Mouse (Mus musculus): ENCODE results near the gene Nrxn3. TPM values are rescaled to one million over a fixed set of nuclear protein-coding genes. Genes with fewer than 3 reads are reported as not detected.

Gene Nrxn3
- polyA plus RNA-seq, 1 experiment from 2014 or later, result 1.0 TPM

DNA sequence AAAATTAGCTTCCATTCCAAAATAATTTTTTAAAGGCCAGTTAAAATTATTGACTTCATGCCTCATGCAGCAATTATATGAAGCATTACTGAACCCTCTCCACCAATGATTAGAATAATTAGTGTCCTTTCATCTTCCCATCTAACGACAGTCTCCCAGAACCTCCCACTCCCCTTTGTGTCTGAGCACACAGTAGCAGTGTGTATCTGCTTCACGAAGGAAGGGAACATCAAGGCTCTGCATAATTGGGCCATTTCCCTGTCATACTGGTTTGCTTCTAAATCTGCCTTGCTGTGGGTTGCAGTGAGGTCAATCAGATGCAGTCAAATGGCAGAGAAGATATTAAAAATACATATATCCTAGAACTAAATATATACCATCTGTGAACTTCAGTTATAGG is 1291.3 kb downstream of the Nrxn3 start:
- Histone ChIP-seq H3K27me3 (no peaks in the 10 kb centered on the region), H3K9me3 (no peaks in the 10 kb centered on the region), H3K36me3 (no peaks in the 10 kb centered on the region), H3K9ac (no peak overlapping the region), H3K4me3 (no peak overlapping the region), H3K4me1 (no peaks in the 10 kb centered on the region), H3K27ac (no peak overlapping the region), H3K4me2 (replicated peaks) (no peak overlapping the region)
- ATAC-seq (ENCODE audit: low FRiP score, low read depth), result no peak
- 35% methylated on average over 2 of the region's 2 CpGs for WGBS

DNA sequence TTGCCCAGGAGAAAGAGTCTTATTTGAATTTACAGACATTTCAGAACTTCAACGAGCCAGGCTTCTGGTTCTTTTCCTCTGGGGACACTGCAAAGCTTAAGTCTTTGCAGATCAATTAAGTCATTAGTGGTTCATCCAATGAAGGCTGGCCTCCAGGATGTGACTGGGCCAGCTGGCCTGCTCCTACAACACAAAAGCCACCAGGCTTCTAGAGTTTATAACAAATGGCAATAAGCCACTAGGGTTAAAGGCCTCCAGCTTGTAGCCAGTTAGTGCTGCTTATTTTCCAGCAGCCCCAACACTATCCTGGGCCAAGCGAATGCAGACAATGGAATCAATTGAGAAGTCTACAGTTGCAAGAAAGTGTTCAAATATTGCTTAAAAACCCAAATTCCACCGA is 1304.3 kb downstream of the Nrxn3 start:
- H3K27me3 ChIP-seq, result no peaks in the 10 kb centered on the region
- H3K9ac ChIP-seq, result no peak overlapping the region
- no peak overlapping the region for H3K27ac ChIP-seq
- no peaks in the 10 kb centered on the region for H3K36me3 ChIP-seq
- 45% methylated on average over 3 of the region's 3 CpGs for WGBS
- ATAC-seq (ENCODE audit: low FRiP score, low read depth), result no peak
- no peak overlapping the region for H3K4me2 ChIP-seq (replicated peaks)
- H3K4me1 ChIP-seq, result no peaks in the 10 kb centered on the region
- H3K4me3 ChIP-seq, result no peak overlapping the region
- H3K9me3 ChIP-seq, result no peaks in the 10 kb centered on the region

DNA sequence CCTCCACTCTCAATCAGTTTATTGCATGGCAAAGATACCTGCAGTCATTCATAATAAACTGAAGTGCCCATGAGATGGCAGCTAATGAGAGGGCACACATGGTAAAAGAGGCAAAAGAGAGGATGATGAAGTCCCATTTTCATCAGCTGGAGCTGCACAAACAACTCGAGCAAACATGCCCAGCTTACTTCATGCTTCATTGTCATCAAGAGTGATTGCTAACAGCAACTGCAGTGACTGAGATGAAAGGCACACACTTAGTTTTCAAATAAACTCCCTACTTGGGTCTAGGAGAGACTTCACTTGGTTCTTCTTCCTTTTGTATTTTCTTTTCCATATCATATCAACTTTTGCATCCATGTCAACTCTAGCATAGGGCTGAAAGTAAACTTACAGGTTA is 1318.4 kb downstream of the Nrxn3 start:
- H3K9me3 ChIP-seq, result no peaks in the 10 kb centered on the region
- H3K27ac ChIP-seq, result no peak overlapping the region
- no peaks in the 10 kb centered on the region for H3K36me3 ChIP-seq
- H3K4me1 ChIP-seq, result no peaks in the 10 kb centered on the region
- ATAC-seq (ENCODE audit: low FRiP score, low read depth), result no peak
- H3K4me3 ChIP-seq, result no peak overlapping the region
- 48% methylated on average over 1 of the region's 1 CpGs for WGBS
- H3K4me2 ChIP-seq (replicated peaks), result no peak overlapping the region
- H3K27me3 ChIP-seq, result no peaks in the 10 kb centered on the region
- H3K9ac ChIP-seq, result no peak overlapping the region

DNA sequence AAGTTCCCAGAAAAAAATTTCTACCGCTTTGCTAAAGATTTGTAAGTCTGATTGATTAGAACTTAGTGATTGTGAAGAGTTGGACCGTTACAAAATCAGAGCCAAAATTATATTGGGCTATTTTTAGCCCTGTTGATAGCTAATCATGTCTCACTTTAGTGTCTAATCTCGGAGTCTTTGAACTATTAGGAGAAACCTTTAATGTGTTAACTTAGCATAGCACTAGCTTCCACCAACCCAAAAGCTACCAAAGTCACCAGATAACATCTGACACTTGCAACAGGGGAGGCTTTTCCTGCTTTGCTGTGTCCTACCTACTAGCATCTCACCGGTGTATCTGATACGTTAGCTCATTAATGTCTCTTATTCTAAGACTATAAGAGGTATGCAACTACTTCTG is 1333.6 kb downstream of the Nrxn3 start:
- no peak overlapping the region for H3K9ac ChIP-seq
- no peak overlapping the region for H3K27ac ChIP-seq
- H3K9me3 ChIP-seq, result no peaks in the 10 kb centered on the region
- no peak overlapping the region for H3K4me3 ChIP-seq
- H3K4me1 ChIP-seq, result no peaks in the 10 kb centered on the region; the same call in 1 of the 2 replicates
- H3K4me2 ChIP-seq (replicated peaks), result no peak overlapping the region
- H3K36me3 ChIP-seq, result no peaks in the 10 kb centered on the region
- no peak for ATAC-seq (ENCODE audit: low FRiP score, low read depth)
- no peaks in the 10 kb centered on the region for H3K27me3 ChIP-seq
- 82% methylated on average over 5 of the region's 5 CpGs for WGBS

DNA sequence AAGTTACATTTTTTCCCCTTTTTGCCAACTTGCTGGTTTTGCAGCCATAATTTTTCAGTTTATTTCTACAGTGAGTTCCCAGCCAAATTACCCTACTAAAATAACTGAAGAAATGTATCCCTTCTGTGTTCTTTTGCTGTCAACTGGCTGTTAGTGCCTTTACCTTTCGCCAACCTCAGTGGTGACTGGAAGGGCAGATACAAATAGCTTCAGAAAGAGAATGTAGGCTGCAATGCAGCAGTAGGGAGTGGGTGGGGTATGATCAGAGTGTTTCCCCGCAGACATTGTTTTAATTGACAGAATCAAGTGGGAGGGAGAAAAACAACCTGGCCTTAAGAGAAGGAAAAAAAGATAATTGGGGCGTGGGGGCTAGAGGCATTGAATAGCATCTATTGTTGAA is 1337.1 kb downstream of the Nrxn3 start:
- Histone ChIP-seq H3K27me3 (no peaks in the 10 kb centered on the region), H3K4me1 (peaks cover 3% of the 10 kb centered on the region), H3K4me3 (no peak overlapping the region), H3K9me3 (no peaks in the 10 kb centered on the region), H3K36me3 (no peaks in the 10 kb centered on the region), H3K4me2 (replicated peaks) (no peak overlapping the region), H3K9ac (no peak overlapping the region), H3K27ac (no peak overlapping the region)
- ATAC-seq (ENCODE audit: low FRiP score, low read depth), result no peak
- 85% methylated on average over 3 of the region's 3 CpGs for WGBS

DNA sequence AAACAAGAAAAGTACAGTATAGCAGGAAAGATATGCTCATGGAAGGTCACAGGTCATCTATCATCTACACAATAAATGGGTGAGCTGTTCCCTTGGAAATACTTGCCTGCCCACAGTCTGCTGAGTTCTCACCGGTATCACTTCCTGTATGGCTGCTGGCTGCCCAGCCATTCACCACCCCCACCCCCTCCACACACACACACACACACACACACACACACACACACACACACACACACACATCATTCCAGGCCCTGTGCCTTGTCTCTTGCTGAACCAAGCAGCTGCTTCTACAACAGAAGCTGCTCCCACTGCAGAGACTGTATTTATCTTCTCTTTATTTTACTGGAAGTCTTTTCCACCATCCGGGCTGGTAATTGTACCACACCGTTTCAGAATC is 1338.6 kb downstream of the Nrxn3 start:
- peak; percentile 59 for ATAC-seq (ENCODE audit: low FRiP score, low read depth)
- no peak overlapping the region for H3K9ac ChIP-seq
- H3K9me3 ChIP-seq, result no peaks in the 10 kb centered on the region
- no peaks in the 10 kb centered on the region for H3K27me3 ChIP-seq
- no peak overlapping the region for H3K4me2 ChIP-seq (replicated peaks)
- no peak overlapping the region for H3K27ac ChIP-seq
- no peaks in the 10 kb centered on the region for H3K36me3 ChIP-seq
- peaks cover 3% of the 10 kb centered on the region for H3K4me1 ChIP-seq
- H3K4me3 ChIP-seq, result no peak overlapping the region
- WGBS, result 22% methylated on average over 3 of the region's 3 CpGs

DNA sequence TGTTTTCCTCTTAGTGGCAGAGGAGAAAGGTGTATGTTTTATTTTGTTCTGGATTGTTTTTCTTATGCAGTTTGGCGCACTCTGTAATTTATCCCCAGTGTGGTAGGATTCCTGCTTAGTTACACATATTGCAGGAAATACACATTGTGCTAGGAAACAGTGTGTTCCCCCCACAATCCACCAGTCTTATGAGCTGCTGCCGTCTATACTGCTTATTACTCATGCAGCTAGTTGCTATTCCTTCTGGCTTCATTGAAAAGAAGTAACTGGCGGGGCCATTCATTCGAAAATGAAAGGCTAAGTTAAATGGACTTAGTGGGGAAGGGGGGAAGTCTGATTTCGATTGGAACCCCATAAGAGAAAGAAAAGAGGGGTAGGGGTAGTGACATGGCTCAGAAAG is 1339.5 kb downstream of the Nrxn3 start:
- 69% methylated on average over 5 of the region's 5 CpGs for WGBS
- H3K9ac ChIP-seq, result no peak overlapping the region
- H3K27me3 ChIP-seq, result no peaks in the 10 kb centered on the region
- no peak for ATAC-seq (ENCODE audit: low FRiP score, low read depth)
- H3K9me3 ChIP-seq, result no peaks in the 10 kb centered on the region
- H3K4me1 ChIP-seq, result peaks cover 3% of the 10 kb centered on the region
- H3K36me3 ChIP-seq, result no peaks in the 10 kb centered on the region
- H3K4me3 ChIP-seq, result no peak overlapping the region
- H3K4me2 ChIP-seq (replicated peaks), result no peak overlapping the region
- no peak overlapping the region for H3K27ac ChIP-seq

DNA sequence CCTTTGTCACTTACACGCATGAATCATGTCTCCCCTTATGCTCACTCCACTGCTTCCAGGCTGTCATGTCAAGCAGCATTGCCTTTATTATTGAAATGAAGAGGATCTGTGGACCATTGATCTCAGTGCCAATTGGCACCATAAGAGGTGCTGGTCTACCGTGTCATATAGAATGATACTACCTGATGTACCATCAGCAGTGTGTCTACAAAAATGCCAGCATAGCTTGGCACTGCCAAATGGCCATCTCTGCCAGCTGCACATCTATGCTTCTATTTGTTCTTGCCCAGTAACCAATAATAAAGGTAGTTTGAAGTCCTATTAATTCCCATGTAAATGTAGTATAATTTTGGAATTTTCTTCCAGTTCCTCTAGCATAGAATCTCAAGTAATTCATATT is 1340.8 kb downstream of the Nrxn3 start:
- Histone ChIP-seq H3K4me2 (replicated peaks) (no peak overlapping the region), H3K27ac (no peak overlapping the region), H3K36me3 (no peaks in the 10 kb centered on the region), H3K9ac (no peak overlapping the region), H3K27me3 (no peaks in the 10 kb centered on the region), H3K9me3 (no peaks in the 10 kb centered on the region), H3K4me1 (peaks cover 3% of the 10 kb centered on the region), H3K4me3 (no peak overlapping the region)
- no peak for ATAC-seq (ENCODE audit: low FRiP score, low read depth)
- 89% methylated on average over 2 of the region's 2 CpGs for WGBS

DNA sequence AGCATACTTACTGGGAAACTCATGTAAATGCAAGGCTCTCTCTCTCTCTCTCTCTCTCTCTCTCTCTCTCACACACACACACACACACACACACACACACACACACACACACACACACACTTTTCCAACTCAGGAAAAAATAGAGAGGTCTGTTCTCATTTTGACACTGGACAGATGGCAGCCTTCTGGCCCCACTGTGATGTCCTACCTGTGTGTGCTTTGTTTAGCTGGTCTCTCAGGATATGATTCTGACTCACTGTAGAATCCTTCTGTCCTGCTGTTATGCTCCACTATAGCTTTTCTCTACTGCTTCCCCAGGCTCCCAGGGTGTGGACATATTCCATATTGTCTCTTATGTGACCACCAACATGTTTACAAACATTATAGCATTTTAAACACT is 1363.2 kb downstream of the Nrxn3 start:
- Histone ChIP-seq H3K4me2 (replicated peaks) (no peak overlapping the region), H3K9me3 (no peaks in the 10 kb centered on the region), H3K27me3 (no peaks in the 10 kb centered on the region), H3K4me1 (no peaks in the 10 kb centered on the region), H3K9ac (no peak overlapping the region), H3K27ac (no peak overlapping the region), H3K4me3 (no peak overlapping the region), H3K36me3 (no peaks in the 10 kb centered on the region)
- ATAC-seq (ENCODE audit: low FRiP score, low read depth), result no peak

DNA sequence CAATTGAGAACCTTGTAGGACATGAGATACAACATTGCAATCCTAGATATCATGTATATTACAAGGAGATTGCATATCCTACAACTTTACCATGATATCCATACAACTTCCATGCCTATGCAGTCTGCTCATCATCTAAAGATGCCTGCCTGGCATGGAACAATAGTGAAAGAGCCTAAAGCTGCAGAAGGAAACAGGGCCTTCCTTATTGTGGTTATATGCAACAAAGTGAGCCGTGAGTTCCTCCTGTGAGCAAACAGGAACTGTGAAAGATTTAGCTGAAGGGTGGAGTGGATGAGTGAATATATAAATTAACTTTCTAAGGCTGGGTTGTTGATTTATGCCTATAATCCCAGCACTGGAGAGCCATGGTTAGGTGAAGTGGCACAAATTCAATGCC is 1373.1 kb downstream of the Nrxn3 start:
- H3K4me1 ChIP-seq, result no peaks in the 10 kb centered on the region
- WGBS, result 81% methylated on average over 1 of the region's 1 CpGs
- H3K4me3 ChIP-seq, result no peak overlapping the region
- H3K27ac ChIP-seq, result no peak overlapping the region
- H3K9me3 ChIP-seq, result no peaks in the 10 kb centered on the region
- H3K27me3 ChIP-seq, result no peaks in the 10 kb centered on the region
- H3K9ac ChIP-seq, result no peak overlapping the region
- ATAC-seq (ENCODE audit: low FRiP score, low read depth), result no peak
- H3K4me2 ChIP-seq (replicated peaks), result no peak overlapping the region
- H3K36me3 ChIP-seq, result no peaks in the 10 kb centered on the region

DNA sequence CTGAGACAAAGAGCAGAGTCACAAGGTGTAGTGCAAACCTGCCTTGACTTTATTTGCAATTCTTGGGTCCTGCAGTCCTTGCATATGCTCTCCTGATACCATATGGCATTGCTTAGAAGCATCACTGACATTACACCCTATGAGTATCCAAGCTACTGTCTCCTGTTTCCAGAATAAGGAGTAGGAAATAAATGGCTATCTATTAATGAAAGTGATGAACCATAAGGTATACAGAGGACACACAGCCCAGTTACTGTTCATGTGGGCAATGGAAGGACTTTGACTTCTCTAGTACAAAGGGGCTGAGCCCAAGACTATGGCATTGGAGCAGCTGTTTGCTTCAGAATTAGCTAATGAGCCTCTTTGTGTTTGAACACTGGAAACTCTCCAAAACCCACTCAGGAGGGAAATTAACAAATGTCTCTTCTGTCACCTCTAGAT is 1390.7 kb downstream of the Nrxn3 start:
- Histone ChIP-seq H3K9ac (no peak overlapping the region), H3K36me3 (no peaks in the 10 kb centered on the region), H3K27me3 (no peaks in the 10 kb centered on the region), H3K4me2 (replicated peaks) (no peak overlapping the region), H3K4me3 (no peak overlapping the region), H3K9me3 (no peaks in the 10 kb centered on the region), H3K4me1 (no peaks in the 10 kb centered on the region), H3K27ac (no peak overlapping the region)
- ATAC-seq (ENCODE audit: low FRiP score, low read depth), result no peak

DNA sequence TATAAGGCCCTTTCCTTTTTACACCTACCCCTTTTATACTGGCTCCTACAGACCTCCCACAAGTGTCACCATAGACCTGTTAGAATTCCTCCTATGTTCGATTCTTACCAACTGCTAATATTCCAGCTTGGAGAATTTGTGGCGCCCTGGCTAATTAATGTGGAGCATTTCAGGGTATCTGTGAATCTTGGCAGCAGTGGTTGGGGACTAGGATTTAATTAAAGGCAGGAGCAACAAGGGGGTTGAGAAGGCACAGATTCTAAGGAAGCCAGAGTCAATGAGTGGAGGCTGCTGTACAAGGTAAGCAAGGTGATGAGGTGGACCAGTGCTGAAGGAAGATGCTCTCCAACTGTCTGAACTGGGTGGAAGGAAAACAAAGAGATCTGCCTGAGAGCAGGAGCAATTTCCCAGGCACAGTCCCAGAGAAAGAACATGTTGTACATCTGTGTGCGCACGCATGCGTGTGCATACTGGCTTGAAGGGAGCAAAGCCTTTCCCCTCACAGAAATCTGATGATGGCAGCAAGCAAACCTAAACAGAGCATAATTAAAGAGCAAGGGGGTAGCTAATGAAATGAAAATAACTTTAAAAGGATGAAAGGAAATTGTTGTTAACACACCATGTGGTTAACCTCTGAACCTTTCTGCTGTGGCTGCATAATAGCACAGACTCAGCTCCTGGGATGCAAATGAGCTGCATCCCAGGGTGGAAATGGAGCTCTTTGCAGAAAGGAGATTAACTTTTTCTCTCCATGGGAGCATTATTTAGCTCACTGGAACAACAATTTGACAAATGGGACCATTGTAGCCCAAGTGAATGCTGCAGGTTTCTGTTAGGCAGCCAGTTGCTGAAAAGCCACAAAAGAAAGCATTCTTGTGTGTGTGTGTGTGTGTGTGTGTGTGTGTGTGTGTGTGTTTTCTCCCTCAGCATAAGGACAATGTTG is 1409.5 kb downstream of the Nrxn3 start:
- peaks cover 9% of the 10 kb centered on the region; the same call in 1 of the 2 replicates for H3K4me1 ChIP-seq
- 31% methylated on average over 5 of the region's 5 CpGs for WGBS
- no peaks in the 10 kb centered on the region for H3K27me3 ChIP-seq
- H3K9me3 ChIP-seq, result no peaks in the 10 kb centered on the region
- peak; percentile 57; the same call in 1 of the 2 replicates for ATAC-seq (ENCODE audit: low FRiP score, low read depth)
- H3K9ac ChIP-seq, result no peak overlapping the region
- no peak overlapping the region for H3K27ac ChIP-seq
- H3K4me3 ChIP-seq, result no peak overlapping the region
- H3K4me2 ChIP-seq (replicated peaks), result no peak overlapping the region
- H3K36me3 ChIP-seq, result no peaks in the 10 kb centered on the region

DNA sequence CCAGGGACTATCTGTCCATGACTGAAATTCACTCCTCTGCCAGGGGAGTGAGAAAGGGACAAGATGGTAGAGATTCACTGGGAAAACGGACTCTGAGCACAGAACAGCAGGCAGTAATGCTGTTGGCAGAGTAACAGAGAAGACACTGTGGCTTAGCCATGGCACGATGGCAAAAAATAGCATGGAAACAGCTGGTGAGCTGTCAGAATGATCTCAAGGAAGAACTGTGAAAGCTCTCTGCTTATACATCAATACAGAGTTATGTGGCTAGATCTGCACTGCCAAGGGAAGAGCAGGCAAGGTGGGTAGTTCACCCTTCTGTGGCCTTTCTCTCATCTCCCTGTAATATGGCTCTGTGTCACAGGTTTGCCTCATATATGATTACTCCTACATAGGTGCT is 1419.3 kb downstream of the Nrxn3 start:
- Histone ChIP-seq H3K9me3 (no peaks in the 10 kb centered on the region), H3K9ac (no peak overlapping the region), H3K4me3 (no peak overlapping the region), H3K27me3 (no peaks in the 10 kb centered on the region), H3K36me3 (no peaks in the 10 kb centered on the region), H3K27ac (no peak overlapping the region), H3K4me1 (no peaks in the 10 kb centered on the region), H3K4me2 (replicated peaks) (no peak overlapping the region)
- no peak for ATAC-seq (ENCODE audit: low FRiP score, low read depth)
- WGBS, result 83% methylated on average over 2 of the region's 2 CpGs
